Mouse (Mus musculus): ENCODE data around the gene Tbl1x.

DNA sequence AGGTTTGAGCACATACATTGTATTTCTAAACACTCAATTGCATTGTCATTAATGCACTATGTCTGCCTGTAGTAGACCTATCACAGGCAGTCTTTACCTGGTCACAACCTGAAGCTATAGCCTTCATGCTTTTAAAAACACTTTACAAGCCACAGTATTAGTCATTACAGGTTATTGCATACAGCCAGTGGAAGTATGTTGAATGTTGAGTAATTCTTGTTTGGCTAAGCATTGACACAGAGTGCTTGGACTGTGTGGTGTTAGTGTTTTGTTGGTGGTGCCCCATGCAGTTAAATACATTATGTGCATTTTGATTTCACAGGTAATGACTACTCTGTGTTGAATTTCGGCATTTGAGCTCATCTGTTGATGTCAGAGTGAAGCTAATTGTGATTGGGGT is 45.2 kb downstream of the Tbl1x start:
- TF ChIP-seq CTCF (IDR thresholded peaks at IDR 0.05) (no peak), POLR2A (IDR thresholded peaks at IDR 0.05; ENCODE audit: insufficient read depth, low read depth, low read length) (no peak), EP300 (IDR thresholded peaks at IDR 0.05; ENCODE audit: insufficient read depth, low read depth, low read length) (no peak)
